Mouse (Mus musculus): ENCODE measurements around the gene Mtus2.

DNA sequence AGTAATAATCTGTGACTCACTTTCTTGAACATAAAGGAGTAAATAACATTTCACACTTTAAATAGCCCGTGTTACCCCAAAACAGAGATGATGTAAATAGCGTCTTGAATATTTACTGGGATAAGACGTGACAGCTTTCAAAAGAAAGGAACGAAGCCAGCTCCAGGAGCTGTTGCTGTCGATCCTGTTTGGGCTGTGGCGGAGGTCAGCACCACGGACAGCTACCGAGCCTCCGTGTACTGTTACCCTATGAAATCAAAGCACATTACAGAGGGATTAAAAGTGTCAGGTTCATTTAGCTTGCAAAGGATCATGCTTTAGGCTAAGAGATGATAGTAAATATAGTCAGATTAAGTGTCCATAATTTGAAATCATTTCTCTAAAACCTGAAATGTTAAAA, 114.7 kb downstream of the Mtus2 start:
- TF ChIP-seq HCFC1 (IDR thresholded peaks at IDR 0.05; ENCODE audit: borderline replicate concordance, insufficient read depth, low read length) (no peak), MAFK (IDR thresholded peaks at IDR 0.05; ENCODE audit: insufficient read depth, low read depth, low read length) (no peak), ZNF384 (IDR thresholded peaks at IDR 0.05; ENCODE audit: low read depth, low read length) (no peak), ZC3H11A (IDR thresholded peaks at IDR 0.05; ENCODE audit: borderline replicate concordance, low read depth, low read length) (no peak)
